In genomic region chr5:28265653-28266052, GRCm38 (mm10) we compare ENCODE assay signal across 20 mouse cellular contexts. TPM values are rescaled to one million over a fixed set of nuclear protein-coding genes. Genes with fewer than 3 reads are reported as not detected.
"Had no signal": no experiment of that assay in that cellular context is flagged by ENCODE, and none has a peak within 500 bp of the region (broad histone marks: within the 10 kb centered on the region; RNA-seq: fewer than 3 reads in every experiment).

No protein-coding gene starts in this region.

- H3K4me2 ChIP-seq: neural tube, embryonic 12.5 days; neural tube, embryonic 13.5 days; stomach, embryonic 15.5 days had no signal

- H3K36me3 ChIP-seq: neural tube, embryonic 12.5 days; neural tube, embryonic 13.5 days; stomach, embryonic 15.5 days had no signal

- DNase-seq: retina, postnatal 1 day; right cerebral cortex, adult 18-20 months; right cerebral cortex, postnatal 14 days; right cerebral cortex, postnatal 25 days; right cerebral cortex, postnatal 4 days; spleen, adult 18-20 months; thymus, adult 18-20 months; thymus, adult 2 months; thymus, postnatal 14 days; thymus, postnatal 25 days; thymus, postnatal 36 days; thymus, postnatal 4 days had no signal

- H3K9ac ChIP-seq: neural tube, embryonic 12.5 days; neural tube, embryonic 13.5 days; stomach, embryonic 15.5 days had no signal

- H3K4me3 ChIP-seq: neural tube, embryonic 12.5 days; neural tube, embryonic 13.5 days; stomach, embryonic 15.5 days had no signal

- H3K4me1 ChIP-seq: neural tube, embryonic 12.5 days; neural tube, embryonic 13.5 days; stomach, embryonic 15.5 days had no signal

- H3K27me3 ChIP-seq: neural tube, embryonic 12.5 days; neural tube, embryonic 13.5 days; stomach, embryonic 15.5 days had no signal

- H3K9me3 ChIP-seq: neural tube, embryonic 12.5 days; neural tube, embryonic 13.5 days; stomach, embryonic 15.5 days had no signal

- H3K27ac ChIP-seq: neural tube, embryonic 12.5 days; neural tube, embryonic 13.5 days; stomach, embryonic 15.5 days; stomach, postnatal 0 days had no signal

RNA-seq across cellular contexts. Expression of gene Cnpy1, which starts 20.0 kb away (rescaled TPM):
- total RNA-seq: neutrophil, adult 5-6 weeks had no signal
- polyA plus RNA-seq: spleen, adult 2 months; stomach, embryonic 14.5 days; thymus, adult 2 months; thymus, postnatal 0 days had no signal
